Mouse (Mus musculus) liver, postnatal 0 days (tissue): ENCODE results near the gene Mgat5.

Experiments used
- CTCF ChIP-seq: sonication (generic); IDR thresholded peaks from 2 replicates; pipeline ENCODE4 v1.5.1; 2016; ENCODE audit warnings: antibody characterized with exemption, low read depth
- EP300 ChIP-seq: IDR thresholded peaks from 2 replicates; pipeline ENCODE4 v1.6.1; 2016; ENCODE audit warnings: antibody characterized with exemption, low read depth, mild to moderate bottlenecking

DNA sequence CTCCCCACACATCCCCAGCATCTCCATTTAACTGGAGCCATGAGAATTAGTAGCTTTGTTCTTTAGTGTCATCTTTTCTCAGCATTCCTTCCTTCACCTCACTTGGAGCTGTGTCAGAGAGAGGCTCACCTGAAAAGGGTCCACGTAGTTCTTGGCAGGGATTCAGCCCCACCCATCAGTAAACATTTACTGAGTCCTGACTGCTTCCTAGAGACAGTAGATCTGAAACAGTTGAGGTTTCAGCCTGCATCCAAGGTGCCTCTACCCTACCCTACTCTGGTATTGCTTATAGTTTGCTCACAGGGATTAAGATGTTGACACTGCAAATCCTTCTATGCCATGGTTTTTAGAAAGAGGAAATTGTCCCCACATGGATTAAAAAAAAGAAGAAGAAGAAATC lies 43.6 kb downstream of the Mgat5 start:
- TF ChIP-seq EP300 (no peak), CTCF (no peak)
